Mouse (Mus musculus): ENCODE measurements around the gene Sept6. TPM values are rescaled to one million over a fixed set of nuclear protein-coding genes. Genes with fewer than 3 reads are reported as not detected.

The Sept6 gene
- 18.5 and 20.4 TPM in 2 replicates for polyA plus RNA-seq (2011; ENCODE audit: insufficient read depth, insufficient read length, low read depth, missing spikeins)

GRCm38 (mm10) chrX:36991694-36992093 lies at the start of gene Sept6:
Gene Sept6 (minus strand): TSS chrX:36991794.
- Histone ChIP-seq H3K9ac (ENCODE audit: low read depth, poor library complexity, severe bottlenecking) (no peak within 1 kb of the TSS), H3K27me3 (ENCODE audit: control insufficient read depth, insufficient read depth, low read length, poor library complexity, severe bottlenecking) (no peaks in the 10 kb centered on the region), H3K9me3 (replicated peaks; ENCODE audit: control insufficient read depth, insufficient read depth, low read length, poor library complexity, severe bottlenecking) (no peaks in the 10 kb centered on the region), H3K27ac (ENCODE audit: insufficient read depth, low read length) (no peak within 1 kb of the TSS), H3K4me1 (ENCODE audit: control insufficient read depth, insufficient read depth, low read length) (no peaks in the 10 kb centered on the region), H3K4me3 (ENCODE audit: low read depth, low read length) (no peak within 1 kb of the TSS), H3K36me3 (ENCODE audit: control insufficient read depth, insufficient read depth, low read length, poor library complexity, severe bottlenecking) (no peaks in the 10 kb centered on the region)
- TF ChIP-seq POLR2A (IDR thresholded peaks at IDR 0.05; ENCODE audit: insufficient read depth, low read length) (no peak), CTCF (IDR thresholded peaks at IDR 0.05; ENCODE audit: low read depth, low read length) (no peak), EP300 (IDR thresholded peaks at IDR 0.05; ENCODE audit: insufficient read depth, low read depth, low read length) (no peak)

GRCm38 (mm10) chrX:37028378-37028777 lies 36.8 kb upstream of the Sept6 start:
- TF ChIP-seq EP300 (IDR thresholded peaks at IDR 0.05; ENCODE audit: insufficient read depth, low read depth, low read length), result no peak
- TF ChIP-seq CTCF (IDR thresholded peaks at IDR 0.05; ENCODE audit: low read depth, low read length), result no peak
- TF ChIP-seq POLR2A (IDR thresholded peaks at IDR 0.05; ENCODE audit: insufficient read depth, low read length), result no peak
- H3K27ac ChIP-seq (ENCODE audit: insufficient read depth, low read length), result no peak overlapping the region
- H3K9ac ChIP-seq (ENCODE audit: low read depth, poor library complexity, severe bottlenecking), result no peak overlapping the region
- no peaks in the 10 kb centered on the region for H3K4me1 ChIP-seq (ENCODE audit: control insufficient read depth, insufficient read depth, low read length)
- H3K27me3 ChIP-seq (ENCODE audit: control insufficient read depth, insufficient read depth, low read length, poor library complexity, severe bottlenecking), result no peaks in the 10 kb centered on the region
- H3K9me3 ChIP-seq (replicated peaks; ENCODE audit: control insufficient read depth, insufficient read depth, low read length, poor library complexity, severe bottlenecking), result no peaks in the 10 kb centered on the region
- no peaks in the 10 kb centered on the region for H3K36me3 ChIP-seq (ENCODE audit: control insufficient read depth, insufficient read depth, low read length, poor library complexity, severe bottlenecking)
- no peak overlapping the region for H3K4me3 ChIP-seq (ENCODE audit: low read depth, low read length)

- no peak overlapping the region for H3K27ac ChIP-seq (ENCODE audit: insufficient read depth, low read length)
- H3K9ac ChIP-seq (ENCODE audit: low read depth, poor library complexity, severe bottlenecking), result no peak overlapping the region
- H3K4me1 ChIP-seq (ENCODE audit: control insufficient read depth, insufficient read depth, low read length), result no peaks in the 10 kb centered on the region
- H3K36me3 ChIP-seq (ENCODE audit: control insufficient read depth, insufficient read depth, low read length, poor library complexity, severe bottlenecking), result no peaks in the 10 kb centered on the region
- H3K27me3 ChIP-seq (ENCODE audit: control insufficient read depth, insufficient read depth, low read length, poor library complexity, severe bottlenecking), result no peaks in the 10 kb centered on the region
- TF ChIP-seq EP300 (IDR thresholded peaks at IDR 0.05; ENCODE audit: insufficient read depth, low read depth, low read length) (no peak), CTCF (IDR thresholded peaks at IDR 0.05; ENCODE audit: low read depth, low read length) (no peak), POLR2A (IDR thresholded peaks at IDR 0.05; ENCODE audit: insufficient read depth, low read length) (no peak)
- H3K4me3 ChIP-seq (ENCODE audit: low read depth, low read length), result no peak overlapping the region
- no peaks in the 10 kb centered on the region for H3K9me3 ChIP-seq (replicated peaks; ENCODE audit: control insufficient read depth, insufficient read depth, low read length, poor library complexity, severe bottlenecking)
Observed at GRCm38 (mm10) chrX:37023652-37024309, 32.2 kb upstream of the Sept6 start.

GRCm38 (mm10) chrX:37022690-37023089 lies 31.1 kb upstream of the Sept6 start:
- TF ChIP-seq CTCF (IDR thresholded peaks at IDR 0.05; ENCODE audit: low read depth, low read length) (peak; percentile 57), EP300 (IDR thresholded peaks at IDR 0.05; ENCODE audit: insufficient read depth, low read depth, low read length) (no peak), POLR2A (IDR thresholded peaks at IDR 0.05; ENCODE audit: insufficient read depth, low read length) (no peak)

GRCm38 (mm10) chrX:37019045-37019444 lies 27.5 kb upstream of the Sept6 start:
- H3K9me3 ChIP-seq (replicated peaks; ENCODE audit: control insufficient read depth, insufficient read depth, low read length, poor library complexity, severe bottlenecking), result no peaks in the 10 kb centered on the region
- no peaks in the 10 kb centered on the region for H3K4me1 ChIP-seq (ENCODE audit: control insufficient read depth, insufficient read depth, low read length)
- no peak overlapping the region for H3K27ac ChIP-seq (ENCODE audit: insufficient read depth, low read length)
- H3K27me3 ChIP-seq (ENCODE audit: control insufficient read depth, insufficient read depth, low read length, poor library complexity, severe bottlenecking), result no peaks in the 10 kb centered on the region
- H3K9ac ChIP-seq (ENCODE audit: low read depth, poor library complexity, severe bottlenecking), result no peak overlapping the region
- H3K4me3 ChIP-seq (ENCODE audit: low read depth, low read length), result no peak overlapping the region
- H3K36me3 ChIP-seq (ENCODE audit: control insufficient read depth, insufficient read depth, low read length, poor library complexity, severe bottlenecking), result no peaks in the 10 kb centered on the region
- TF ChIP-seq EP300 (IDR thresholded peaks at IDR 0.05; ENCODE audit: insufficient read depth, low read depth, low read length), result no peak
- no peak for TF ChIP-seq CTCF (IDR thresholded peaks at IDR 0.05; ENCODE audit: low read depth, low read length)
- no peak for TF ChIP-seq POLR2A (IDR thresholded peaks at IDR 0.05; ENCODE audit: insufficient read depth, low read length)

More at GRCm38 (mm10) chrX:37022690-37023089, 31.1 kb upstream of the Sept6 start:
- H3K27ac ChIP-seq (ENCODE audit: insufficient read depth, low read length), result no peak overlapping the region
- H3K4me3 ChIP-seq (ENCODE audit: low read depth, low read length), result no peak overlapping the region
- H3K9ac ChIP-seq (ENCODE audit: low read depth, poor library complexity, severe bottlenecking), result no peak overlapping the region
- no peaks in the 10 kb centered on the region for H3K4me1 ChIP-seq (ENCODE audit: control insufficient read depth, insufficient read depth, low read length)
- no peaks in the 10 kb centered on the region for H3K9me3 ChIP-seq (replicated peaks; ENCODE audit: control insufficient read depth, insufficient read depth, low read length, poor library complexity, severe bottlenecking)
- H3K36me3 ChIP-seq (ENCODE audit: control insufficient read depth, insufficient read depth, low read length, poor library complexity, severe bottlenecking), result no peaks in the 10 kb centered on the region
- no peaks in the 10 kb centered on the region for H3K27me3 ChIP-seq (ENCODE audit: control insufficient read depth, insufficient read depth, low read length, poor library complexity, severe bottlenecking)

GRCm38 (mm10) chrX:37018150-37018654 lies 26.6 kb upstream of the Sept6 start:
- no peak overlapping the region for H3K27ac ChIP-seq (ENCODE audit: insufficient read depth, low read length)
- no peaks in the 10 kb centered on the region for H3K36me3 ChIP-seq (ENCODE audit: control insufficient read depth, insufficient read depth, low read length, poor library complexity, severe bottlenecking)
- no peak for TF ChIP-seq CTCF (IDR thresholded peaks at IDR 0.05; ENCODE audit: low read depth, low read length)
- TF ChIP-seq EP300 (IDR thresholded peaks at IDR 0.05; ENCODE audit: insufficient read depth, low read depth, low read length), result no peak
- no peak for TF ChIP-seq POLR2A (IDR thresholded peaks at IDR 0.05; ENCODE audit: insufficient read depth, low read length)
- no peak overlapping the region for H3K9ac ChIP-seq (ENCODE audit: low read depth, poor library complexity, severe bottlenecking)
- H3K27me3 ChIP-seq (ENCODE audit: control insufficient read depth, insufficient read depth, low read length, poor library complexity, severe bottlenecking), result no peaks in the 10 kb centered on the region
- H3K4me1 ChIP-seq (ENCODE audit: control insufficient read depth, insufficient read depth, low read length), result no peaks in the 10 kb centered on the region
- H3K4me3 ChIP-seq (ENCODE audit: low read depth, low read length), result no peak overlapping the region
- no peaks in the 10 kb centered on the region for H3K9me3 ChIP-seq (replicated peaks; ENCODE audit: control insufficient read depth, insufficient read depth, low read length, poor library complexity, severe bottlenecking)
